Mouse (Mus musculus) brain, embryonic 14.5 days (tissue): ENCODE measurements around the gene Macf1.

Experiments
- CTCF ChIP-seq: fragments of 200-500 bp; IDR thresholded peaks from 2 replicates; pipeline ENCODE4 v1.5.1; 2012; ENCODE audit warnings: inconsistent platforms, mild to moderate bottlenecking, moderate library complexity, borderline replicate concordance; ENCODE audit not compliant: insufficient read depth, insufficient read length; ENCODE audit errors: extremely low read depth
- POLR2A ChIP-seq: fragments of 200-500 bp; IDR thresholded peaks from 2 replicates; pipeline ENCODE4 v1.6.1; 2012; ENCODE audit warnings: mild to moderate bottlenecking, inconsistent platforms, borderline replicate concordance; ENCODE audit not compliant: poor library complexity, insufficient read depth, insufficient read length, severe bottlenecking; ENCODE audit errors: extremely low read depth

- TF ChIP-seq CTCF: no peak
- no peak for TF ChIP-seq POLR2A
Observed at GRCm38 (mm10) chr4:123337693-123338092, 346.5 kb downstream of the Macf1 start.
